Mouse (Mus musculus): ENCODE data around the gene Atp6v1b1.

DNA sequence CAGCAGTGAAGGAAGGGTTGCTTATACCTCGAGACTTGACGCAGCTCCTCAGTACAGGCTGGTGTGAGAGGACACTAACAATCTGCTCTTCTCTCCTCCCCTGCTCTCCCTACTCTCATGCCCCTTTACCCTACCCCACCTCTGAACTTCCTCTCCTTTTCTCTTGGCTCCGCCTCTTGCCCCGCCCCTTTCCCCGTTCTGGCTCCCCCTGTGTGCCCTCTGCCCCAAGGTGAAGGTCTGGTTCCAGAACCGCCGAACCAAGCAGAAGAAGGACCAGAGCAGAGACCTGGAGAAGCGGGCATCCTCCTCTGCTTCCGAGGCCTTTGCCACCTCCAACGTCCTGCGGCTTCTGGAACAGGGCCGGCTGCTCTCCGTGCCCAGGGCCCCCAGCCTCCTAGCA, 5.5 kb upstream of the Atp6v1b1 start:
- TF ChIP-seq CTCF (conservative IDR thresholded peaks at IDR 0.05 in 1 of 2, IDR thresholded peaks at IDR 0.05 in 1 of 2; ENCODE audit: low read depth in 2 of 2, low read length in 2 of 2) (no peak), MAZ (IDR thresholded peaks at IDR 0.05; ENCODE audit: low read depth, low read length) (no peak), EP300 (IDR thresholded peaks at IDR 0.05; ENCODE audit: low read length) (no peak), E2F4 (IDR thresholded peaks at IDR 0.05; ENCODE audit: insufficient replicate concordance, low read depth, low read length) (no peak), ZMIZ1 (IDR thresholded peaks at IDR 0.05; ENCODE audit: low read depth, low read length) (no peak), POLR2AphosphoS2 (IDR thresholded peaks at IDR 0.05; ENCODE audit: low read depth, low read length) (no peak), HCFC1 (IDR thresholded peaks at IDR 0.05; ENCODE audit: low read depth, low read length) (no peak), MYC (IDR thresholded peaks at IDR 0.05; ENCODE audit: low read depth, low read length) (no peak)

Measured in CH12.LX (cell line).